Mouse (Mus musculus): ENCODE results near the gene Syt9. TPM values are rescaled to one million over a fixed set of nuclear protein-coding genes. Genes with fewer than 3 reads are reported as not detected.

Gene Syt9
- not detected for total RNA-seq (2023)

DNA sequence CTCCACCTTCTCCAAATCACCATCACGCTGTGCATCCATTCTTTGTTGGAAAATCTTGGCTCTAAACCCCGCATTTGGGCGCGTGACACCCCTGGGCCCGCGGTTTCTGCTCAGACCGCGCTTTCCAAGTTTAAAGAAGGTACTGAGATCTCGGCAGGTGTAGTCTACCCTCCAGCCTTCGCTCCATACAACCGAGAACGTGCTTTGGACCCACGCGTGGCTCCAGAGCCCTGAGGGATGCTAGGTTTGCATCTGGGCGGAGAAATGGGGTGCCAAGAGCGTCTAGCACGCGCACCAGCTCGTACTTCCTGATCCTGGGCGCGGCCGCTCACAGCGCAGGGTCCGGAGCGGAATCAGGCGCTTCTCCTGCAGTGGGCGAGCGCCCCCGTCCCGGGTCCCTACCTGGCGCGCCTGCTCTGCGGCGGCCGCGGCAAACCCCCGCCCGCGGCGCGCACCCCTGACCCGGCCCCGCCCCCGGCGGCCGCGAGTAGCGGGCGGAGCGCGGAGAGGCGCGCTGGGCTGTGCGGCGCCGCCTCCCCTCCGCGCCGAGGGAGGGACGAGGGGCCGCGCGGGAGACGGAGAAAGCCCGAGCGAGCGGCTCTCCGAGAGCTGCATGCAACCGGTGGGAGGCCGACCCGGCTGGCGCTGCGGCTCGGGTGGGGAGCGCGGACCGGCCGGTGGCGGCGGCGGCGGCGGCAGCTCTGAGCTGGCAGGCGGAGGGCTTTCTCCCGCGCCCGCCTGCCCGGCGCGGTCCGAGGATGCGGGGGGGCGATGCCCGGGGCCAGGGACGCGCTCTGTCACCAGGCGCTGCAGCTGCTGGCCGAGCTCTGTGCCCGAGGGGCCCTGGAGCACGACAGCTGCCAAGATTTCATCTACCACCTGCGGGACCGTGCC lies at the start of gene Syt9:
TSS of gene Syt9 (plus strand) at position 497 of the 894 bp plus-strand sequence.

DNA sequence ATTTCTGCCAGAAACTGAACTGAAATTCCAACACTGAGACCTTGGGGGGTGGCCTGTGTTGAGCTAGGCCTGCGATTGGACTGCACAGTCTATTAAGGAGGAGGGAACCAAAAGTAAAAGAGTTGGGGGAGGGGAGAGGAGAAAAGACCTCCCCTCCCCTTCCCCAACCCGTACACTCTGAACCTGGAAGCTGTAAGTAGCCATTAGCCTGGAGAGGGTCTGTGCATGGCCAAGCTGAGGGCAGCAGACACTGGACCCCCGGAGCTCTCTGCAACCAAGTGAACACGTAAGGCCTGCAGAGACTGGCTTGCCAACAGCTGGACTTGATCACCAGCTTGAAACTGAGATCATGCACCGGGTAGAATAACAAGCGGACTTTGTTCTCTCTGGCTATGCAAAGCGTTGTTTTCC lies 196.7 kb downstream of the Syt9 start, which contains the start of gene Olfml1:
TSS of gene Olfml1 (plus strand) at position 186 of the 411 bp plus-strand sequence.

DNA sequence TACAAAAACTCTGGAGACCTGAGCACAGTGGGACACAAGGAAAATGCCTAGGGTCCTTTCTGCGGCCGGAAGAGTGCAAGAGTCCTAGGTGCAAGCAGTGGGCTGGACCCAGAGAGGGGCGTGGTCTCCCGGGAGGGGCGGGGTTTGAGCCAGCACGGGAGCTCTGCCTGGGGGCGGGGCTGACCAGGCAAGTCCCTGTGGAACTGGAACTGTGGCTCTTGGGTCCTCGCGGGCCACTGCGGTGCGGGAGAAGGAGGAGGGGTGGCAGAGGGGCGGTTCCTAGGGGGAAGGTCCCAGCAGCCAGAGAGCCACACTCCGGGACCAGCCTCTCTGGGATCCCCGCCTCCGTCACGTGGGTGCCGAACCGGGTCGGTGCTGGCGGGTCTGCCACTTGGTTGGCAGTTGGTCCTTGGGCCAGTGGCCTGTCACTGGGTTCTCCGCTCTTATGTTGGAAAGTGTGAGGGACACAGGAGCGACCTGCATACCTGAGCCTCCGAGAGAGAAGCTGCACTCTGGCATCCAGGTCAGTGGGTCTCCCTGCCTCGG lies 224.4 kb downstream of the Syt9 start, which contains the start of gene Ppfibp2:
TSS of gene Ppfibp2 (plus strand) at position 351 of the 546 bp plus-strand sequence.

Other genes with a start within 250 kb of the Syt9 start
- gene Olfr715, start 239.6 kb upstream of the Syt9 start, total RNA-seq (2023) = not detected
- not detected for gene Olfr716, start 232.4 kb upstream of the Syt9 start, total RNA-seq (2023)
- gene Nlrp14, start 203.7 kb upstream of the Syt9 start, total RNA-seq (2023) = not detected
- gene Rbmxl2, start 161.3 kb upstream of the Syt9 start, total RNA-seq (2023) = not detected
- gene Olfml1, start 196.7 kb downstream of the Syt9 start, total RNA-seq (2023) = not detected
- gene Ppfibp2, start 224.5 kb downstream of the Syt9 start, total RNA-seq (2023) = 3.0 TPM